Mouse (Mus musculus): Measurements from ENCODE around the gene Scn5a.

- no peak for TF ChIP-seq HCFC1 (IDR thresholded peaks at IDR 0.05; ENCODE audit: borderline replicate concordance, insufficient read depth, low read length)
- TF ChIP-seq ZC3H11A (IDR thresholded peaks at IDR 0.05; ENCODE audit: borderline replicate concordance, low read depth, low read length) = no peak
- no peak for TF ChIP-seq ZNF384 (IDR thresholded peaks at IDR 0.05; ENCODE audit: low read depth, low read length)
Measured at GRCm38 (mm10) chr9:119519116-119519515, 59.7 kb downstream of the Scn5a start.
